Mouse (Mus musculus) testis, postnatal 10 days (tissue): ENCODE measurements around the gene Lrch1.

ENCODE experiments used
- DNase-seq: peaks from one replicate; pipeline ENCODE4 v3.0.0; 2021; ENCODE audit warnings: low spot score

Gene Lrch1

GRCm38 (mm10) chr14:74946751-74947375 is 813 bp downstream of the Lrch1 start:
- peak; percentile 85 for DNase-seq

- DNase-seq, result peak; percentile 50
Observed at GRCm38 (mm10) chr14:74946321-74946750, 1.3 kb downstream of the Lrch1 start.

GRCm38 (mm10) chr14:74945266-74946215 is 2.1 kb downstream of the Lrch1 start:
- DNase-seq, result no peak

- DNase-seq, result no peak
Observed at GRCm38 (mm10) chr14:74944128-74944755, 3.4 kb downstream of the Lrch1 start.

GRCm38 (mm10) chr14:74943581-74944117 is 4.0 kb downstream of the Lrch1 start:
- no peak for DNase-seq

GRCm38 (mm10) chr14:74943024-74943423 is 4.7 kb downstream of the Lrch1 start:
- no peak for DNase-seq

GRCm38 (mm10) chr14:74941591-74941990 is 6.1 kb downstream of the Lrch1 start:
- no peak for DNase-seq

GRCm38 (mm10) chr14:74940741-74941140 is 6.9 kb downstream of the Lrch1 start:
- no peak for DNase-seq

GRCm38 (mm10) chr14:74939355-74939754 is 8.3 kb downstream of the Lrch1 start:
- no peak for DNase-seq

- no peak for DNase-seq
Observed at GRCm38 (mm10) chr14:74938896-74939295, 8.8 kb downstream of the Lrch1 start.

GRCm38 (mm10) chr14:74936557-74937261 is 11.0 kb downstream of the Lrch1 start:
- DNase-seq, result no peak

- DNase-seq, result no peak
Observed at GRCm38 (mm10) chr14:74935111-74935510, 12.6 kb downstream of the Lrch1 start.

- no peak for DNase-seq
Observed at GRCm38 (mm10) chr14:74933960-74934710, 13.5 kb downstream of the Lrch1 start.

- no peak for DNase-seq
Observed at GRCm38 (mm10) chr14:74929739-74930138, 17.9 kb downstream of the Lrch1 start.

- no peak for DNase-seq
Observed at GRCm38 (mm10) chr14:74928809-74929432, 18.8 kb downstream of the Lrch1 start.

GRCm38 (mm10) chr14:74926899-74927571 is 20.6 kb downstream of the Lrch1 start:
- no peak for DNase-seq

GRCm38 (mm10) chr14:74925951-74926517 is 21.6 kb downstream of the Lrch1 start:
- peak; percentile 77 for DNase-seq

GRCm38 (mm10) chr14:74924521-74924920 is 23.2 kb downstream of the Lrch1 start:
- no peak for DNase-seq

GRCm38 (mm10) chr14:74924031-74924430 is 23.6 kb downstream of the Lrch1 start:
- DNase-seq, result no peak
